Mouse (Mus musculus): ENCODE results near the gene Rxylt1. TPM values are rescaled to one million over a fixed set of nuclear protein-coding genes. Genes with fewer than 3 reads are reported as not detected.

Rxylt1 gene
- total RNA-seq (2021): 10 to 100 TPM; 33.5 to 40.2 TPM
- long read RNA-seq, experiment 1, full-length matches to known transcripts: 34 of 47 reads
- long read RNA-seq, experiment 1, partial matches to known transcripts: 2 of 47 reads
- long read RNA-seq, experiment 1, other reads (novel, unspliced or antisense): 11 of 47 reads
- long read RNA-seq, experiment 2, full-length matches to known transcripts: 26 of 50 reads
- long read RNA-seq, experiment 2, partial matches to known transcripts: 1 of 50 reads
- long read RNA-seq, experiment 2, other reads (novel, unspliced or antisense): 23 of 50 reads

DNA sequence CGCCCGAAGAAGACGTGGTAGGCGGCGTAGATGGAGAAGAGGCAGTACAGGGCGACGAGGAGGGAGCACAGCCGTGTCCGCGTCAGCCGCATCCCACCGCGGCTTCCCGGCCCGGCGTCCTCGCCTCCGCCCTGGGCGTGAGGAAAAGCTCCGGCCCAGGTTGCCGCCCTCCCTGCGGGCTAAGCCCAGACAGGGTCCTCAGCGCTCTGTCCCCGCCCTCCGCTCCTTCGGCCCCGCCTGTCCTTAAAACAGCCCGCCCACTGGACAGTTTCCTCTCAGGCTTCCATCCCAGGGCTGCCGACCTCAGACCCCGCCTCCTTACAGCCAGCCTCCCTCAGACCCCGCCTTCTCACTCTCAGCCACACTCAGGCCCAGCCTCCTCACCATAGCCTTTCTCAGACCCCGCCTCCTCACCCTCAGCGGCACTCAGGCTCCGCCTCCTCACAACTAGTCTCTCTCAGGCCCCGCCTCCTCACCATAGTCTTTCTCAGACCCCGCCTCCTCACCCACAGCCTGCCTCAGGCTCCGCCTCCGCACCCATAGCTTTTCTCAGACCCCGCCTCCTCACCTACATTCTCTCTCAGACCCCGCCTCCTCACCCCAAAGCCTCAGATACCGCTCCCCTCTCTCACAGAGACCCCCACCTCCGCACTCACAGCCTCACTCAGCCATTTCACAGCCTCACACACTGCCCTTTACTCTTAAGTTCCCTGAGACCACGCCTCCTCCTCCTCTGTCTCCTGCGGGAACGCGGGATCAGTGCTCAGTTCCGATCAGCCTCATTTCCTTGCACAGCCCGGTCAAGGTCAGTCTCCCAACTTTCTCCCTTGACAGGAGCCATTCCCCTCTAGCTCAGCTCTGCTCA is at the start of gene Rxylt1:
Gene Rxylt1 (minus strand): TSS at position 392 of the 865 bp plus-strand sequence.
- peak; percentile 89 to 92 for DNase-seq (ENCODE audit: low spot score in 2 of 2)

DNA sequence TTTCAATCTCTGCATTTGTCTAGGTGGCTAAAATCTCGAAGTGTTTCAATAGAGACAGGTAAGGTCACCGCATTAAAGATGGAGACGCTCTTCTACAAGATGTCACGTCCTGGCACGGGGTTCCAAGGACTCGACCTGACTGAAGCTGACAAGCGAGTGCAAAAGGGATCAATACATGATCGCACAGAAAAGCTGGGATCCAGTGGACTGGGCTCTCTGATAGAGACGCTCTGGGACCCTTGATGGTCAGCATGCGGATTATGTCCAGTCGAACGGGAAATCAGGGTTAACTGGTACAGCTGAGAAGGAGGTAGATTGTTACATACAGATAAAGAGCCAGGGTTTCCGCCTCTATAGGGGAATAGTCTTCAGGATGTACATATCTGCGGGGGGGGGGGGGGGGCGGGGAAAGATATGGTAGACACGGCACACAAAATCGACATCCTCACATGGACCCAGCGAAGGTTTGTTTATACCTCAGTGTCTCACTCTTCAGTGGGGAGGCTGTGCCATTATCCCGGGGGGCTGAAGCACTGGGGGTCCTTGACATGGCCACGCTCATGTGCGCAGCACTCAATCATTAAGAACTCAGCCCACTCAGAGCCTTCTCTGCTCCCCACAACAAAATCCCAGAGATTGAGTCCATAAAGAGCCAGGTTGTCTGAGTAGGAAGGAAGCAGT is 24.3 kb upstream of the Rxylt1 start:
- no peak for DNase-seq (ENCODE audit: low spot score in 2 of 2)

DNA sequence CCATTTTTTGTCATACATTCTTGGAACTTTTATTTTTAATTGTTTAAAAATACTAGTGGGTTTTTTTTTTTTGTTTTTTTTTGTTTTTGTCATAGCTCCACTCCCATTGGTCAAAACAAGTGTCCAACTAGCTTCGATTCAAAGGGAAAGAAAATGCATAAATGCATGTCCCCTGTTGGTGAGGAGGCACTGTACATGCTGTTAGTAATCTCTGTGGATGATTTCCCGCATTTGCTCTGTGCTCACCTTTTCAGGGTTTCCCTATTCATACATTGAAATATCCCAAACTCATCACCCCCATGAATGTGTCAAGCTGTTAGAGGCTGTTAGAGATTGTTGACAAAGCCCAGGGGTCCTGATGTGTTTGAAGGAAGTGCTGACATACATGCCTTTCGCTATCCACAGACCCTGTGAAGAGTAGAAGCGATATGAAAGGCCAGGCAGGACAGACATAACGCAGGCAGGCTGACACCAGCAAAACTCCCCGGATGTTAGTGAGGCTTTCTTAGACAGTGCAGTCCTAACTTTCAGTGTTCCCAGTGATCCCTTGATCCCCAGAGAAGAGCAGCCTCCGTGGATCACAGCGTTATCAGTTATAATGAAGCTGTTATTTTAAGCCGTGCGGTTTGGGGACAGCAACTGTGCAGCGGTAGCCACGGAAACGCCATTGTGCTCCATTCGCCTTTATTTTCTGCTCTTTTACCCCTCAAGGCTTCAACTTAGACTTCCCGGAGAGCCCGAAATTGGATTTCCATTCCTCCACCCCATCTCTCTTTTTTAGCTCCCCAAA is 23.5 kb upstream of the Rxylt1 start:
- no peak for DNase-seq (ENCODE audit: low spot score in 2 of 2)

DNA sequence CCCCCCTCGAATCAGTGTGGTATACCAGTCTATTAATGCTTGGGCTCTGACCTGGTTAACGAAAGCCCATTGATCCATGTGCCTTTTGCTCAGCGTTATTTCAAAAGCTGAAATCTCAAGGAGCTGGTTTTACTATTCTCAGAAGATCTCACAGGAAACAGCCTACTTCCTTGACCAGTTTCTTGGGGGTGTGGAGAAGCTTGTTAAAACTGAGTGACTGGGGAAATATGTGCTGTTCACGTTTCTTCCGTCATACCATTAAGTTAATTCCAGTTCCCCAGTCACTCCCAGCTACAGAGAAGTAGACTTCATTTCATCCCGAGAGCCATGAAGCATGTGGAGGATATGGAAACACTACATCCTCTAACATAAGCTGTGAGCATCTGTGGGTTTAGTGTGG is 22.3 kb upstream of the Rxylt1 start:
- no peak for DNase-seq (ENCODE audit: low spot score in 2 of 2)

DNA sequence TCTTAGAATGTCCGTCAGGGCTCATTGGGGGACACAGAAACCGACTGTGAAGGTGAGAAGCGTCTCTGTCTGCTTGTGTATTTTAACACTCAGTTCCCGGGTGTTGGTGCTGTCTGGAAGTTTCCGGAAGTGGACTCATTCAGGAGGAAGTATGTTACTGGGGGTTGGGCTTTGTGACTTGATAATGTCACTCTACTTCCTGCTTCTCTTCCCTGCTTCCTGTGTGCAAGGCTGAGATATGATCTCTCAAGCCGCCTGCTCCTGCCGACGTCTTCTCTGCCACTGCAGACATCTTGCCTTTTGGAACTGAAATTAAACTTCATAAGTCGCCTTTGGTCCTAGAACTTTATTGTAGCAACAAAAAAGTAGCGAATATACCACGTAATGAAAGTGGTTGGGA is 19.5 kb upstream of the Rxylt1 start:
- DNase-seq (ENCODE audit: low spot score in 2 of 2): no peak

DNA sequence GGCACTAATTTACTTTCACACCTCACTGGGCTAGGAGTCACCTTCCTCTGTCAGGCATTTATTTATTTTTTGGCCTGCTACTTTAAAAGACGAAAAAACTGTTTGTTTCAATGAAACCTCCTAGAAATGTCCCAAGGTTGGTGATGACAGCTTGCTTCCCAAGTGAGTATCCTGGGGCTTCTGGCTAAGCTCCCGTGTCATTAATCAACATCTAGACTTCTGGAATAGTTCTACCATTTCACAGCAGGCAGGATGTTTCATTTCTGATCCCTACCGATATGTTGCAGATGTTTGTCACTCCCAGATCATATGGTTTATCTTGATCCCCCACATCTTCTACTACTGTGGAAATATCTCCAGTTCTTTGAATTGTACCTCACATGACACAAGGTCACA is 9.5 kb upstream of the Rxylt1 start:
- no peak for DNase-seq (ENCODE audit: low spot score in 2 of 2)

DNA sequence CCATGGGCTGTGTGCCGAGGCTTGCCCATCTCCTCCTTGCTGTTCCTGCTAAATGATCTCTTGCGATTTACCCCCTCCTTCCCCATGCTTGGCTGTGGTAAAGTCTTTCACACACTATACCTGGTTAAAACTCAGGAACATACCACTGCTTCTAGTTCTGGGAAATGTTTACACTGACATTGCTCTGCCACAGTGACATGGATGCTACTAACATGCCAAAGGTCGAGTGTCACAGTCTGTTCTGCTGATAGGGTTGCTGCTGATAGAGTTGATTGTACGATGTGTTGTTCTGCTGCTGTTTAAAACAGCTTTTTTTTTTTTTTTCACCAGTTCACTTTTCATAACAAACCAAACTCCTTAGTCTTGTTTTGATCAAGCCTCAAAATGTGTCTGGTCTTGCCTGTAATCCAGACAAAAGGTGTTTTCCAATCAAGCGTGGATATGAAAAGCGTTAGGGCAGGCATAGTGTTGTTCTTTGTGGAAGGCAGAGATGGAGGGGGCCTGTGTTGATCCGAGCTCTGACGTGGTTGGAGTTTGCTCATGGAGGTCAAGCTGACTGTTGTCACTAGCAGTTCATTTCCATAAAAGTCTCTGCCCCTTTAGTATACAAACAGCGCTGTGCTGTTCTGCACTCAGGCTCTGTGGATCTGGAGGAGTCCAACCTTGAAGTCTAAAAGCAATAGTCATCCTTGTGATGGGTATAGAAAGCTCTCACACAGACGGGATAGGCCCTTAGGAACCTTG is 8.9 kb upstream of the Rxylt1 start:
- no peak for DNase-seq (ENCODE audit: low spot score in 2 of 2)

DNA sequence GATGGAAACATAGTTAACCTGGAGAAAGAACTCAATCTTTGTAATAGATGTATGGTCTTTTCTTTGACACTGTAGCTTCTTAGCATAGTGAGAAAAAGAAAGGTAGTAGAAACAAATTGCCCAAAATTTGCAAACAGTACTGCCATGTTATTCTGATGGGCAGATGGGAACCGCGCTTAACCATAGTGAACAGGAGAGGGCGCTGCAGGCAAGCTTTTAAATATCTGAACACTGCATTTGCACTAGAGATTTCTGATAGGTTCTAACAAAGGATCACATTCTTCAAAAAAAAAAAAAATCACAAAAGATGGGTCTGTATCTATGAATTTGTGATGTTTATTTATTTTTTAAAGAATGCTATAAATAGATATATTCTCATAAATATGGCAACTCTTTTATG is 8.2 kb upstream of the Rxylt1 start:
- DNase-seq (ENCODE audit: low spot score in 2 of 2): peak; percentile 65 to 69

DNA sequence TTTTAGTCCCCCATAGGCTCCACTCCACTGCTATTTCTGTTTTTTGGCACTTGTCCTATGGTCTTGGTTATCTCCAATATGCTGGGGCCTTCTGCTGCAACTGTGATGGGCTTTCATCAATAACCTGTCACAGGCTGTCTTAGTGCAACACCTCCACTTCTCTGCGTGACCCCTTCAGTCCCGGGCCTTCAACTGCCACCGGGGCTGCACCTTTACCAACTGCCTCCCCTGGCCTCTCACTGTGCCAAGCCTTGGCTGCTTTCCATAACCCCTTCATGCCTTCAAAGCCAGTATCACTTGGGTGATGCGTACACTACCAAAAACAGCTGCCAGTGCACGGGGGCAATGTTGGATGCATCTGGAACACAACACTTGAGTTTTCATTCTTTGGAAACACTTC is 5.5 kb upstream of the Rxylt1 start:
- no peak for DNase-seq (ENCODE audit: low spot score in 2 of 2)

DNA sequence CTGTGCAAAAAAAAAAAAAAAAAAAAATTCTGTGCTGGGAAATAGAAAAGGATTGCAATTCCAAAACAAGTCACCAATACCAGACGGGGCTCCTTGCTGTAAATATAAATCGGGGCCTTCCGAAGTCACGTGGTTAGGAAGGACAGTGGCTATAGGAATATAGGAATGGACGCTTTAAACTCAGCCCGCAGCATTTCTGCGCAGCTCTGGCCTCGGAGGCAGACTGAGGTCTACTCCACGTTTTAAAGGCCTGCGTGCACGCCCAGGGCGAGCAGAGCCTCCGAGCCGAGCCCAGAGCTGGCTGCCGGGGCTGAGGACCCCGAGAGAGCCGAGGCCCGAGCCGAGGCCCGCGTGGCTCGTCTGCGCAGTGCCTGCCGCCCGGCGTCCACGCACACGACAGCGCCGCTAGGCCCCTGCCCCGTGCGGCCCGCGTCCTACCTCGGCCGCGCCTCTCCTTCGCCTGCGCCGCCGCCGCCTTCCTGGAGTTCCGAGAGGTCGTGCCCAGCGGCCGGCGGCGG is 650 bp downstream of the Rxylt1 start:
- peak in 1 of 2 experiments; percentile 9 for DNase-seq (ENCODE audit: low spot score in 2 of 2)

DNA sequence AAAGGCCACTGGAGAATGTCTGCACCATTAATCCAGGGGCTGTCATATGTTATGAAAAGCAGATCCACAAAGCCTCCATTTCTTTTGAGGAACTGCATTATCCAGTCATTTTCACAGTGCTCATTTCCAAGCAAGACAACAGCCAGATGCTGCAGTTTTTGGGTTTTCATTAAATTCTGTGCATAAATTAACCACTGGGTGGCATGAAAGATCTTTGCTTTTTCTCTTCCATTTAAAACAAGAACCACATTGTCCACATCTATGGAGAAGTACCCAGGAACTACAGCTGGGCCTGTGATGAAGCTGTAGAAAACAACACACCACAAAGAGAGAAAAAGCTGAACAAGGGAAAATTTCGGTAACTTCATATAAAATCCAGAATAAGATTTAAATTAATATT is 6.7 kb downstream of the Rxylt1 start:
- DNase-seq (ENCODE audit: low spot score in 2 of 2): no peak

DNA sequence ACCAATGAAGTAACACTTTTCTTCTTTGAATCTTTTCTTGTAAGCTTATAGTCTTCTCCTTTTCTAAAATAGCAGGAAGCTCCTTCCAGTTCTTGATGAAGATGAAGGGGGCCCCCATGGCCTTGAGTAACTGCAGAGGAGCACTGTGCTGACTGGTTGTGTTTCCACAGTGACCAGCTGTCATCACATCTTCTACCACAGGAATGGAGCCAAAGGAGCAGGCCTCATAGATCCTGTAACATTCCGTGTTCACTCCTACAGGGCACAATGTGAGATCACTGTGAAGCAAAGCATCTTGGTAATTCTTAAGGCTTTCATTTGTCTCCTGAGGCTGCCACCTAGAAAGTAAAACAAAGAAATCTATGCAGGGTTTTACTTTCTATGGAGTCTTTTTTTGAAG is 15.8 kb downstream of the Rxylt1 start:
- DNase-seq (ENCODE audit: low spot score in 2 of 2): no peak

DNA sequence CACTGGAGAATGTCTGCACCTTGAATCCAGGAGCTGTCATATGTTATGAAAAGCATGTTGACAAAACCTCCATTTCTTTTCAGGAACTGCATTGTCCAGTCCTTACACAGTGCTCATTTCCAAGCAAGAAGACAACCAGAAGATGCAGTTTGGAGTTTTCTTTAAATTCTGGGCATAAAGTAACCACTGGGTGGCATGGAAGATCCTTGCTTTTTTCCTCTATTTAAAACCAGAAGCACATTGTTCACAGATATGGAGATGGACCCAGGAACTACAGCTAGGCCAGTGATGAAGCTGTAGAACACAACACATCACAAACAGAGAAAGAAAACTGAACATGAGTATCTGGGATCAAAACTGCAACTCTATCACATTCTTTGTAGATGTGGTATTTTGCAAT is 28.0 kb downstream of the Rxylt1 start:
- no peak for DNase-seq (ENCODE audit: low spot score in 2 of 2)

DNA sequence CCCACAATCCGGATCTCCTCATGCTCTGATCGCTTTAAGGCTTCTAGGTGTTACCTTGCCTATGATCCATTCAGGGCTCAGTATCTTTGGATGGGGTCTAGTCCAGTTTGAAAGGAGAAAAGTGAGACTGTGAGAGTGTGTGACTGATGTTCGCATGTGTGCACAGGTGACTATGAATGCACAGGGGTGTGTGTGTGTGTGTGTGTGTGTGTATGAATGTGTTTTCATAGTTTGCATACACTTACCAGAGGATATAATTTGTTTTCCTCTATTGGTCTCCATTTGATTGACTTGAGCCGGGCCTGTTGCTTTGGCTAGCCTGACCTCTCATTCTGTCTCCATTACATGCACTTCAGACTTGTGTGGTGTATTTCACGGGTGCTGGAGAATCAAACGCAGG is 41.3 kb downstream of the Rxylt1 start:
- DNase-seq (ENCODE audit: low spot score in 2 of 2): no peak

DNA sequence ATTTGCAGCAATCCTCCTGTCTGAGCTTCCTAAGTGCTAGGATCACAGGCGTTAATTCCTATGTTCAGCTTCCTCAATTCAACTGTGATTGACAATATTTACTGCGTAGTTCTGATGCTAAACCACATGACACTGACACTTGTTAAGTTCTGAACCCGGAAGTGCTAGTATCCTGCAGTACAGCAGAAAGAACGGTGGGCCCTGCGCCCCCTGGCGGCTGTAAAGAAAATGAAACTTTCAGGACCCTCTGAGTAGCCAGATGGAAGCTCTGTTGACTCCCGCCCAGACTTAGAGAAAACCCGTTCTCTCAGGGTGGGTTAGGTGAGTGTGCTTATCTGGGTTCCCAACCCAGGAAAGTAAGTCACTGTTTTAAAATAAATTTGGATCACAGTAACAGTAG is 42.6 kb downstream of the Rxylt1 start:
- peak; percentile 19 to 32 for DNase-seq (ENCODE audit: low spot score in 2 of 2)

DNA sequence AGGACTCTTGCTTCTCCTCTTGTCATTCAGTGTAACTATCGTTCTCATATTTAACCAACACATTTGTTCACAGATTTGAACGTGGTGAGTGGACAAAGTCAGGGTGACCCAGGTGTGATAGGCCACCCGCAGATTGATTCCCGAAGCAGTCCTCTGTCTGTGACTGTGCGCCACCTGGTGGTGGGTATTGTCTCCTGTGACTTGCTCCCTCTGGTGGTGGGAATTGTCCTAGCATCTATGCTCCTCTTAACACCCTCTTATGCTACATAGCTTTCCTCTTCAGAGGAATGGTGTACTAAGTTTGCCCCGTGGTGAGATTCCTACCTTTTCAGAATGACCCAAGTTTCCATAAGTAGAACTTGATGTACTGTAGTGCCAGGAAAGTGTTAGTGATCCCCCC is 45.3 kb downstream of the Rxylt1 start:
- peak; percentile 85 to 92 for DNase-seq (ENCODE audit: low spot score in 2 of 2)

DNA sequence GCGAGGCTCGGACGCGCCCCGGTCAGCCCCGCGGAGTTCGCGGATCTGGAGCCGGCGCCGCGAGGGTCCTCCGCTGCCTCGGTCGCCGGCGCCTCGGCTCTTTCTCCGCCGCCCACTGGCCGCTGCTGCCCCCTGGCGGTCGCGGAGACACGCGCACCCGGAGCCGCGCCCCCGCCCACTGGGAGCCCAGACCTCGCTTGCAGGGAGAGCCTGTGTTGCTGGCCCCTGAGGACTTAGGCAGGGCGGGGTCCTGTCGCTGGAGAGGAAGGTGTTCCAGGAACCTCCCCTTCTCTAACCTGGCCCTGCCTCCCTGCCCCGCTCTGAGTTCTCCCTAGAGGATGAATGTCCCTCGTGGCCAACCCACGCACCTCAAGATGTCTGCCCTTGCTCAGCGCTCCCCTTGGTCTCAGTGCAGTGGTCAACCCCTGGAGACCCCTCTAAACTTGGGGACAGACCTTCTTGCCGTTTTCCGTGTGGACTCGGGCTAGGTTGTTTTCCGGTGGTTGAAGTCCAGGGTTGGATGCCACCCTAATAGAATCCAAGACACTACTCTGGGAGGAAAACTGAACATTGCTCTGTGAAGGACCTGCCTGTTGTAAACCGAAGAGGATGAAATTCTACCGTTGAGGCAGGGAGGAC is 49.3 kb downstream of the Rxylt1 start:
- peak; percentile 83 to 85 for DNase-seq (ENCODE audit: low spot score in 2 of 2)

DNA sequence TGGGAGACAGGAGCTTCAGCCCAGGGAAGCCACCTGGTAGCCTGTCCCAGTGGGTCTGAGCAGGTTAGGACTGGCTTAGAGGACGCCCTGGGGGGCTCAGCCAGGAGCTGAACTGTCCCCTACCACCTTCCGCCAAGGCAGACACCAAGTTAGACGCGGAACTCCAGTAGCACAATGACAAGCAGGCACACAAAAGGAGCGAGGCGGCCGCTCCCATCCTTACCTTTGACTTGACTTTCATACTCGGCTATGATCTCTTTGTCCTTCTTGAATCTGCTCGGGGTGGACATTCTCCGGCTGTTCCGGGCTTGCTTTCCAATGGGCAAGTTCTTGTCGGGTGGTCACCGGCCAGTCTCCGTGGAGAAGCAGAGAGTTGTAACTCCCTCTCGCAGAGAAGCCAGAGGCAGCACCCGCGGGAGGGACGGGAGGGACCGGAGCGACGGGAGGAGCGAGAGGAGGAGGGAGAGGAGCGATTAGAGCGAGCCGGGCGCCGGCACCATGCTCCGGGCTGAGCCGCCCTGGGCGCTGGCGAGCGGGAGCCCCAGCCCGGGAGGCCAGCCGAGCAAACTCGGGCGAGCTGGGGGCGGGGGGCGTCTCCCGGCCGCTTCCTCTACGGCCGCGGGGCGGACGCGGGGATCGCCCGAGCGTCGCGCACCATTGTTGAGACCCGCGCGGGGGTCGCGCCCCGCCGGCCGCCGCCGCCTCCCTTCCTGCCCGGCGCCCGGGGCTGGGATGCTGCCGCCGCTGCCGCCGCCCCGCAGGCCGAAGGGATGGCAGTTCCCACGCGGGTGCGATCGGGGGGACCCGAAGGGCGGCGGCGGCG is 50.1 kb downstream of the Rxylt1 start, which contains the start of gene Srgap1:
Gene Srgap1 (minus strand): TSS at position 412 of the 823 bp plus-strand sequence.
- peak; percentile 35 to 55 for DNase-seq (ENCODE audit: low spot score in 2 of 2)

DNA sequence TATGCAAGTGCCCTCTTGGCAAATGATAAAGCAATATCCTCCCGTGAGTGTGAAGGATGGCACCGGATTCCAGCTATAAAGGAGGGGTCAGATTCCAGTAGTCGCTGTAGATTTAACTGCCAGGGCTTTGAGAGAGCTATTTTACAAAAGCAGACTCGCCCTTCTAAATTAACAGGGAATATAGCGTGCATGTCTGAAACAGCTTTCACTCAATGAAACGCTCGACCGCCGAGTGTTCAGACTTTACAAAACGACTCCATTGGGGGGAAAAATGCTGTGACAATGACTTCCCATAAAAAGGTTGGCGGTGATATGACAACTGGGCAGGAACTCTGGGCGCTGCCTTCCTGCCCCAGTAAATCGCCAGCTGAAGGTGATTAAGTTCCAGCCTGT is 50.7 kb downstream of the Rxylt1 start:
- no peak for DNase-seq (ENCODE audit: low spot score in 2 of 2)

Measured in left cerebral cortex, adult 18-20 months (tissue).